Mouse (Mus musculus) common myeloid progenitor, adult 5-6 weeks (primary cell): ENCODE results near the gene Med17. TPM values are rescaled to one million over a fixed set of nuclear protein-coding genes. Genes with fewer than 3 reads are reported as not detected.
A peak's percentile ranks its signal among the peaks of the same experiment; 100 is the strongest.

Experiments used
- ATAC-seq: replicated peaks from 2 replicates; pipeline ENCODE4 v1.8.0; 2016; ENCODE audit warnings: low read depth, mild to moderate bottlenecking, moderate TSS enrichment, inconsistent platforms; ENCODE audit not compliant: poor library complexity, severe bottlenecking
- total RNA-seq: library from RNA; stranded (forward); fragments of 200-1000, 187-1606 nt; gene quantifications from 2 replicates; pipeline ENCODE4 v1.2.3, GENCODE M21; 2017

Med17 gene
- total RNA-seq, 1 experiment from 2014 or later: 35.0 TPM

GRCm38 (mm10) chr9:15239042-15239925, 40.4 kb downstream of the Med17 start, which contains the start of gene Vstm5:
Gene Vstm5 (plus strand): TSS chr9:15239045.
- peak; percentile 61 for ATAC-seq

DNA sequence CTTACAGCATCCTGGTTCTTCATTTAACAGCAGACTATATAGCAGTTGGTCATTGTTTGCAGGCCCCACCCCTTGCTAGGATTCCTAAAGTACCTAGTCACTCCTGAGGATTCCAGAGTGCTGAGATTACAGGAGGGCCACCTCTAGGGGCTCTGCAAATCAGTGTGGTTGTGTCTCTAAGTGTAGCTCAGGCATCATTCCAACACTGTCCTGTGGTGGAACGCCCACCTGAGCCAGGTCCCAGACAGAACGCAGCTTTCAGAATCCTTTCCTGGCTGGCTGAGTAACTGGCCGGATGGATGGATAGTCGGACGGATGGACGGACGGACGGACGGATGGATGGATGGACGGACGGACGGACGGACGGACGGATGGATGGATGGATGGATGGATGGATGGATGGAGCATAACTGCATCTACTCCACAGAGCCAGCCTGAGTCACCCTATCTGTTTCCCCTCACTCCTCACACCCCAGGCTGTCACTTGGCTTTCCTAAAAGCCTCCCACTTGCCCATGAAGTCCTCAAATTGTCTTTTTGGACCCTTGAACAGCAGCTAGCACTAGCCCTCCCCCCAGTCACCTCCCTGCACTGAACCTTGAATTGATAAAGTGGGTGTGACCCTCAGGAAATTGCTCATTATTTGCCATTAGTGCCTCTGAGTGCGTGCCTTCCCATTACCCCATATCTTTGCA, 41.3 kb downstream of the Med17 start:
- peak; percentile 7; the same call in 1 of the 2 replicates for ATAC-seq

- ATAC-seq: no peak
Measured at GRCm38 (mm10) chr9:15237516-15238296, 42.0 kb downstream of the Med17 start.

DNA sequence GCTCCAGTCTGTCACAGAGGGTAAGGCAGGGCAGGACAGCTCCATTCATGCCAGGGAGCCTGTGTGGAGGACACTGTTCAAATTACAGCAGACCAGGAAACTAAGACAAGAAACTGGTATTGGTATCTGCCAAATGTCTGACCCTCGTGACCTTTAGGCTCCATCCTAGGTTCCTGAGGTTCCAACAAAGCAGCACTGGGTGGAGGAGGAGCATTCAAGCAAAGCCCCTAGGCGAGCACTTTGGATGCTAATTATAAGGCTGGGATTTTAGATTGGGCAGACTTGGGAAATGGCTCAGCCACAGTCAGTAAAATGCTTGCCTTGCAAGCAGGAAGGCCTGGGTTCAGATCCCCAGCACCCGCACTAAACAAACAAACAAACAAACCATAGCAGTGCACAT, 43.7 kb downstream of the Med17 start:
- ATAC-seq: no peak

GRCm38 (mm10) chr9:15233604-15234003, 46.1 kb downstream of the Med17 start:
- ATAC-seq: no peak

- ATAC-seq: no peak
Measured at GRCm38 (mm10) chr9:15232445-15232844, 47.3 kb downstream of the Med17 start.

- no peak for ATAC-seq
Measured at GRCm38 (mm10) chr9:15224912-15225311, 54.8 kb downstream of the Med17 start.

- no peak for ATAC-seq
Measured at GRCm38 (mm10) chr9:15213695-15214094, 66.0 kb downstream of the Med17 start.

GRCm38 (mm10) chr9:15211876-15212275, 67.9 kb downstream of the Med17 start:
- ATAC-seq: no peak

Other genes with a start within 250 kb of the Med17 start
- gene Panx1, start 234.5 kb downstream of the Med17 start, total RNA-seq: 17.0 and 18.2 TPM in 2 replicates
- not detected in 2 replicates for gene Hephl1, start 167.8 kb downstream of the Med17 start, total RNA-seq
- 1.0 TPM in 1 of 2 replicates, not detected in the other for gene Vstm5, start 40.9 kb downstream of the Med17 start, total RNA-seq
- 1,699 and 1,798 TPM in 2 replicates for gene Taf1d, start 26.3 kb upstream of the Med17 start, total RNA-seq
- 14.8 and 18.2 TPM in 2 replicates for gene 4931406C07Rik, start 26.5 kb upstream of the Med17 start, total RNA-seq
- 69.3 and 81.1 TPM in 2 replicates for gene Cep295, start 77.9 kb upstream of the Med17 start, total RNA-seq
- 5.3 and 8.4 TPM in 2 replicates for gene Smco4, start 213.5 kb upstream of the Med17 start, total RNA-seq